Mouse (Mus musculus): ENCODE data around the gene D7Ertd443e. TPM values are rescaled to one million over a fixed set of nuclear protein-coding genes. Genes with fewer than 3 reads are reported as not detected.

The D7Ertd443e gene
- polyA plus RNA-seq, 1 experiment from 2014 or later = 0.51 TPM

GRCm38 (mm10) chr7:134372276-134372675 is 13.2 kb downstream of the D7Ertd443e start:
- Histone ChIP-seq H3K9me3 (ENCODE audit: control insufficient read depth, low read length) (no peaks in the 10 kb centered on the region), H3K4me1 (replicated peaks; ENCODE audit: control insufficient read depth, insufficient read depth) (no peaks in the 10 kb centered on the region), H3K27me3 (ENCODE audit: control insufficient read depth, insufficient read depth, low read length) (no peaks in the 10 kb centered on the region), H3K27ac (replicated peaks) (no peak overlapping the region), H3K9ac (ENCODE audit: low read length) (no peak overlapping the region), H3K4me3 (ENCODE audit: low read depth, low read length) (no peak overlapping the region), H3K4me2 (replicated peaks; ENCODE audit: low read depth) (no peak overlapping the region), H3K36me3 (ENCODE audit: control insufficient read depth, insufficient read depth, low read length) (no peaks in the 10 kb centered on the region)
- DNase-seq (ENCODE audit: low spot score) = no peak
- TF ChIP-seq EP300 (optimal IDR thresholded peaks at IDR 0.05) = no peak
- no peak for TF ChIP-seq CTCF (IDR thresholded peaks at IDR 0.05; ENCODE audit: low read depth)
- WGBS = 55% methylated on average over 5 of the region's 5 CpGs
- no peak for ATAC-seq (ENCODE audit: low FRiP score, low TSS enrichment)

- ATAC-seq (ENCODE audit: low FRiP score, low TSS enrichment) = no peak
- Histone ChIP-seq H3K9ac (ENCODE audit: low read length) (no peak overlapping the region), H3K36me3 (ENCODE audit: control insufficient read depth, insufficient read depth, low read length) (no peaks in the 10 kb centered on the region), H3K27me3 (ENCODE audit: control insufficient read depth, insufficient read depth, low read length) (no peaks in the 10 kb centered on the region), H3K4me3 (ENCODE audit: low read depth, low read length) (no peak overlapping the region), H3K27ac (replicated peaks) (no peak overlapping the region), H3K4me2 (replicated peaks; ENCODE audit: low read depth) (no peak overlapping the region), H3K9me3 (ENCODE audit: control insufficient read depth, low read length) (no peaks in the 10 kb centered on the region), H3K4me1 (replicated peaks; ENCODE audit: control insufficient read depth, insufficient read depth) (no peaks in the 10 kb centered on the region)
- DNase-seq (ENCODE audit: low spot score) = no peak
- WGBS = 73% methylated on average over 4 of the region's 4 CpGs
- TF ChIP-seq EP300 (optimal IDR thresholded peaks at IDR 0.05) (no peak), CTCF (IDR thresholded peaks at IDR 0.05; ENCODE audit: low read depth) (no peak)
Observed at GRCm38 (mm10) chr7:134369241-134369640, 16.2 kb downstream of the D7Ertd443e start.

DNA sequence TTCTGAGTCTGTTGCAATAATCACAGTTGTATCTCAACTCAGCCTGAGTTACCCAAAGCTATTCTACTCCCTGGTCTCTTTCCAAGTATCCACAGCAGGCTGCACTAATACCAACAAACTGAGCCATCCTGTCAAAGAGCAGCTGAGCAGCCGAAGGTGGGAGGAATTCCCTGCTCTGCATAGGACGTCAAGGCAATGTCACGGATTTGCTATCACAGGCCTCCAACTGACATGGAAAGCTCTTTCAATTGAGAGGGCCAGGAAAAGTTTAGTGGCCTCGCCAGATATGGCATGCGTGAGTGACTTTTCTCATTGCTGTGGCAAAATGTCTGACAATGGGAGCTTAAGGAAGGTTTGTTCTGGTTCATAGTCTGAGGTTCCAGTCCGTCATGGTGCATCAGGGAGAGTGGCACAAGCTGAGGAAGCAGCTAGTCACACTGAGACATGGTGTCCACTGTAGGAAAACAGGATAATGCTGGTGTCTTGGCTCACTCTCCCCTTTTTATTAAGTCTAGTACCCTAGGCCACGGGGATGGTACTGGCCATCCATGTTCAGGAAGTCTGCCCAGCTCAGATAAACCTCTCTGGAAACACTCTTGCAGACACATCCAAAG is 23.1 kb downstream of the D7Ertd443e start:
- TF ChIP-seq CTCF (IDR thresholded peaks at IDR 0.05; ENCODE audit: low read depth) = no peak
- no peak for TF ChIP-seq EP300 (optimal IDR thresholded peaks at IDR 0.05)
- Histone ChIP-seq H3K9me3 (ENCODE audit: control insufficient read depth, low read length) (no peaks in the 10 kb centered on the region), H3K4me1 (replicated peaks; ENCODE audit: control insufficient read depth, insufficient read depth) (no peaks in the 10 kb centered on the region), H3K4me3 (ENCODE audit: low read depth, low read length) (no peak overlapping the region), H3K9ac (ENCODE audit: low read length) (no peak overlapping the region), H3K36me3 (ENCODE audit: control insufficient read depth, insufficient read depth, low read length) (no peaks in the 10 kb centered on the region), H3K27ac (replicated peaks) (no peak overlapping the region), H3K4me2 (replicated peaks; ENCODE audit: low read depth) (no peak overlapping the region), H3K27me3 (ENCODE audit: control insufficient read depth, insufficient read depth, low read length) (no peaks in the 10 kb centered on the region)
- DNase-seq (ENCODE audit: low spot score) (no peak), ATAC-seq (ENCODE audit: low FRiP score, low TSS enrichment) (no peak)
- WGBS = 84% methylated on average over 7 of the region's 7 CpGs

DNA sequence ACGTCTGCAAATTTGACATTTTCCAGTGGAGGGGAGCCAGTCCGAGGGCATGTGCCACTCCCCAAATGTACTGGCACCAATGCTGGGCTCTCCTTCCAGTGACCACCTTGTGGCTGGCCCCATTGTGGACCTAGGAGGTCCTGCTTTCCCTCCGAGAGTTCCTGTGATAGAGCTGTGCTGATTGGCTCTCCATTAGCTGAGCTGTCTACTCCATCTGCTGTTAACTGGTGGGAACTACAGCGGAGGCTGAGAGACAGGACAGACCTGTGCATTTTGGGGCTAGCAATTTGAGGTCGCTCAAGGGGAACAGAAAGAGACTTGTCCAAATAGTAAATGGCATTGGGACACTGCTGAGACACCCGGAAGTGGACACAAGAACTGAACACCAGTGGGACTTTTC is 36.6 kb downstream of the D7Ertd443e start:
- no peak overlapping the region for H3K4me3 ChIP-seq (ENCODE audit: low read depth, low read length)
- H3K27ac ChIP-seq (replicated peaks) = no peak overlapping the region
- 32% methylated on average over 6 of the region's 6 CpGs for WGBS
- H3K4me2 ChIP-seq (replicated peaks; ENCODE audit: low read depth) = no peak overlapping the region
- no peaks in the 10 kb centered on the region for H3K36me3 ChIP-seq (ENCODE audit: control insufficient read depth, insufficient read depth, low read length)
- DNase-seq (ENCODE audit: low spot score) (peak; percentile 55), ATAC-seq (ENCODE audit: low FRiP score, low TSS enrichment) (peak; percentile 63)
- no peaks in the 10 kb centered on the region for H3K9me3 ChIP-seq (ENCODE audit: control insufficient read depth, low read length)
- no peaks in the 10 kb centered on the region for H3K4me1 ChIP-seq (replicated peaks; ENCODE audit: control insufficient read depth, insufficient read depth)
- TF ChIP-seq EP300 (optimal IDR thresholded peaks at IDR 0.05) (no peak), CTCF (IDR thresholded peaks at IDR 0.05; ENCODE audit: low read depth) (peak; percentile 90)
- H3K9ac ChIP-seq (ENCODE audit: low read length) = no peak overlapping the region
- H3K27me3 ChIP-seq (ENCODE audit: control insufficient read depth, insufficient read depth, low read length) = no peaks in the 10 kb centered on the region

DNA sequence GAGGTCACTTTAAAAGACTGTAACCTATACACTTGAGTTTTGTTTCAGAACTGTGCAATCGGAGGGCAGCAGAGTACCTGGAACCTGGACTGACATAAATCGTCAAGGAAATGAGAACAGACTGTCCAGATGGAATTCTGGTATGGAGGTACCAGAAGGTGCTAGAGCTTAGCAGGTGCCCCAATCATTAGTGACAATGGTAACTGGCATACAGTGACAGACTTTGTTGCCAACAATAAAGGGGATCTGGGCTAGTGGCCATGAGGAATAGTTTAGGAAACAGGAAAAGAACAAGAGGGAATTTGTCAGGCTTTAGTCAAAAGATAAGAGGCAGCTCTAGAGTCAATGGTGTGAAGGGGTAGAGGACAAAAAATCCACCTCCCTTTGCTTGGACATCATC is 43.3 kb downstream of the D7Ertd443e start:
- H3K4me1 ChIP-seq (replicated peaks; ENCODE audit: control insufficient read depth, insufficient read depth) = no peaks in the 10 kb centered on the region
- no peak for DNase-seq (ENCODE audit: low spot score)
- ATAC-seq (ENCODE audit: low FRiP score, low TSS enrichment) = no peak
- H3K9ac ChIP-seq (ENCODE audit: low read length) = no peak overlapping the region
- no peak for TF ChIP-seq CTCF (IDR thresholded peaks at IDR 0.05; ENCODE audit: low read depth)
- no peaks in the 10 kb centered on the region for H3K27me3 ChIP-seq (ENCODE audit: control insufficient read depth, insufficient read depth, low read length)
- no peak overlapping the region for H3K4me3 ChIP-seq (ENCODE audit: low read depth, low read length)
- H3K9me3 ChIP-seq (ENCODE audit: control insufficient read depth, low read length) = no peaks in the 10 kb centered on the region
- H3K36me3 ChIP-seq (ENCODE audit: control insufficient read depth, insufficient read depth, low read length) = no peaks in the 10 kb centered on the region
- no peak overlapping the region for H3K27ac ChIP-seq (replicated peaks)
- H3K4me2 ChIP-seq (replicated peaks; ENCODE audit: low read depth) = no peak overlapping the region
- 82% methylated on average over 2 of the region's 2 CpGs for WGBS

DNA sequence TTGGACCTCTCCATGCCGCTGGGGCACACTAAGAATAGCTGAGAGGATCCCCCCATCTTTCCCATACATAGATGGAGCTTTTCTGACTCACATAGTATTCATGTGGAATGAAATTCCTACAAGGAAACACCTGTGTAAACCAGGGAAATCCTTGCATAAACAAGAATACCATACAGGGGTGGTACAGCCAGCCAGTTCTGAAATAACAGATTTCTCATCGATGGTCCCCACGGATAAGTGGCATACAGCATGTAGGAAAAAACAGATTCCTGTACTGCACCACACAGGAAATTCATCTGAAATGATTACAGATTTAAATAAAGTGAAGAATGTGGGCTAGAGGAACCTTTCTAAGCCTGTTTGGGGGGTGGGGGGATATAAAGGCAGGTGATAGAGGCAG is 49.5 kb downstream of the D7Ertd443e start:
- Histone ChIP-seq H3K4me3 (ENCODE audit: low read depth, low read length) (no peak overlapping the region), H3K4me1 (replicated peaks; ENCODE audit: control insufficient read depth, insufficient read depth) (no peaks in the 10 kb centered on the region), H3K27ac (replicated peaks) (no peak overlapping the region), H3K4me2 (replicated peaks; ENCODE audit: low read depth) (no peak overlapping the region), H3K9ac (ENCODE audit: low read length) (no peak overlapping the region), H3K9me3 (ENCODE audit: control insufficient read depth, low read length) (no peaks in the 10 kb centered on the region), H3K36me3 (ENCODE audit: control insufficient read depth, insufficient read depth, low read length) (no peaks in the 10 kb centered on the region), H3K27me3 (ENCODE audit: control insufficient read depth, insufficient read depth, low read length) (no peaks in the 10 kb centered on the region)
- DNase-seq (ENCODE audit: low spot score) (no peak), ATAC-seq (ENCODE audit: low FRiP score, low TSS enrichment) (no peak)
- TF ChIP-seq CTCF (IDR thresholded peaks at IDR 0.05; ENCODE audit: low read depth) = no peak
- no peak for TF ChIP-seq EP300 (optimal IDR thresholded peaks at IDR 0.05)
- WGBS = 25% methylated on average over 3 of the region's 3 CpGs

All from stomach, postnatal 0 days (tissue).